Mouse (Mus musculus): ENCODE measurements around the gene Tnfrsf1b. TPM values are rescaled to one million over a fixed set of nuclear protein-coding genes. Genes with fewer than 3 reads are reported as not detected.

Gene Tnfrsf1b
- total RNA-seq, 1 experiment from 2014 or later: 362 TPM

DNA sequence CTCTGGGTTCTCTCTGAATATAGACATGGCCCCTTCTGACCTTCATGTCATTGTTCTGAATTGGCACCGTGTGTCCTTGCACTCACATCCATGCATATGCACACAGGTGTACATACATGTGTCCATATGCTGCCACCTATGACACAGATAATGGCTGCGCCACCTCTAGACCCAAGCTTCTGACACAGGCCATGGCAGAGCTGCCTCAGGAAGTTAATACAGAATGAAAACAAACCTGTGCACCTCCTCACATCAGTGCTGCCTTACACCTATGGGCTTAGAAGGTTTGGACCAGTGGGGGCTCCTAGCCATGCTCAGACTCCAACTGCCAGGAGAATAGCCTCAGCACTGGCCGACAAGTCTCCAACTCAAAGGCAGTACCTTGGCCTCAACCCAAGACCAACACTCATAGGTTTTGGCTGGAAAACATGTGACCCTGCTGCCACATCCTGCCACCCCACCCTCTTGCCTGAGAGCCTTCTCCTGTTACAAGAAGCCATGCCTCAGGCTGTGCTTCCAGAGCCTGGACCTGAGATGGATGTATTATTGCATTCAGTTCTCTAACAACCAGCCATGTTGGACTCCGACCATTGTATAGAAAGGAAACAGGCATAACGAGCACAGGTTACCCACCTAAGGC is 17.0 kb downstream of the Tnfrsf1b start:
- no peak for ATAC-seq (replicated peaks; ENCODE audit: insufficient number of reproducible peaks, low FRiP score, low TSS enrichment, poor library complexity, severe bottlenecking)

DNA sequence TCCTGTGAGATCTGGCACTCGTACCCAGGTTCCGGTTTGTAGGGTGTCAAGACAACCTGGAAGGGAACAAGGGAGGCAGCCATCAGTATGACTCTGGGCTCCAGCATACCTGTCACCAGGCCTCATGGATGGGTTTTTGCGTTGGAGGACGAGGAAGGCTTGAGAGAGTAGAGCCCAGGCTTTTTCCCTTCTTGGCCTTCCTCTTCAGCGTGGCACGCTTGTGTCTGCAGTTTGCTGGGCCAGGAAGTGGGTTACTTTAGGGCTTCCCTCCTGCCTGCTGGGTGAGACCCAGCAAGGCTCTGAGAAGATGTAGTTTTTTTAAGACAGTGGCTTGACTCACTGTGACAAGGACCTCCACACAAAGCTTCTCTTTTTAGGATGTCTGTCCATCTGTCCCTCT is 17.6 kb downstream of the Tnfrsf1b start:
- no peak for ATAC-seq (replicated peaks; ENCODE audit: insufficient number of reproducible peaks, low FRiP score, low TSS enrichment, poor library complexity, severe bottlenecking)

- ATAC-seq (replicated peaks; ENCODE audit: insufficient number of reproducible peaks, low FRiP score, low TSS enrichment, poor library complexity, severe bottlenecking): no peak
These were observed 22.1 kb downstream of the Tnfrsf1b start for GRCm38 (mm10) chr4:145224613-145225012.

GRCm38 (mm10) chr4:145222064-145222463 is 24.6 kb downstream of the Tnfrsf1b start:
- ATAC-seq (replicated peaks; ENCODE audit: insufficient number of reproducible peaks, low FRiP score, low TSS enrichment, poor library complexity, severe bottlenecking): peak; percentile 27

DNA sequence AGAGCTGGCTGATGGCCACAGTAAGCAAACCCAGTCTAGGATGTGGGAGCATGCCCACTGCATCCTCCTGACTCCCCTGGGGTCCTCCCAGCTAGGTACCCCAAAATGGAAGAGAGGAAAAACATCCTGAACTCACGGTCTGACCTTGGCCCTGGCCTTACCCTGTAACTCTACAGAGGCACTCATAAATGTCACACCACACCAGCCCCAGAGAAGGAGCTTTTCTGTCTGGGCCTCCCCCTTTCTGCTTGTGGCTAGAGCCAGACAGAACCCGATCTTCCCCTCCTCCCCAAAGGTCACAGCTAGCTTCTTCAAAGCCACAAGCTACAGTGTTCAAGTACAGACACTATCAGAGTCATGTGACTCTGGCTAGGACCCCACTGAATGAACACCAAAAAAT is 25.3 kb downstream of the Tnfrsf1b start:
- peak; percentile 56 for ATAC-seq (replicated peaks; ENCODE audit: insufficient number of reproducible peaks, low FRiP score, low TSS enrichment, poor library complexity, severe bottlenecking)

GRCm38 (mm10) chr4:145220001-145220400 is 26.7 kb downstream of the Tnfrsf1b start:
- no peak for ATAC-seq (replicated peaks; ENCODE audit: insufficient number of reproducible peaks, low FRiP score, low TSS enrichment, poor library complexity, severe bottlenecking)

GRCm38 (mm10) chr4:145219240-145219985 is 27.3 kb downstream of the Tnfrsf1b start:
- no peak for ATAC-seq (replicated peaks; ENCODE audit: insufficient number of reproducible peaks, low FRiP score, low TSS enrichment, poor library complexity, severe bottlenecking)

GRCm38 (mm10) chr4:145217837-145218236 is 28.8 kb downstream of the Tnfrsf1b start:
- ATAC-seq (replicated peaks; ENCODE audit: insufficient number of reproducible peaks, low FRiP score, low TSS enrichment, poor library complexity, severe bottlenecking): no peak

DNA sequence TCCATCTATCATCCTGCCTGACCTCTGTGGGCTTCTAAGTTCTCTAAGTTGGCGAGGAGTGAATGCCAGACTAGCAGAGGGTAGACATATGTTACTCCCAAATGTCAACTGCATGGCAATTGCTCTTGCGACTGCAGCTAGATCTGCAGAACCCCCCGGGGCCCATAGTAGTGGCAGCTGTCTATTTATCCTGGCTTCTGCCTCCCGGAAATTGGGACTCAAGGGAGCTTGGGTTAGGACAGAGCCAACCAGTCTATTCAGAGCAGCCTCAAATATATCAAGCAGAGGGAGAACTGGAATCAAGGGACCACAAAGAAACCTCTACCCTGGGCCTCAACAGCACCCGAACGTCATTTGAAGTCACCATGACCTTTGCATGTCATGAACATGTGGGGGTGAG is 29.6 kb downstream of the Tnfrsf1b start:
- ATAC-seq (replicated peaks; ENCODE audit: insufficient number of reproducible peaks, low FRiP score, low TSS enrichment, poor library complexity, severe bottlenecking): no peak

DNA sequence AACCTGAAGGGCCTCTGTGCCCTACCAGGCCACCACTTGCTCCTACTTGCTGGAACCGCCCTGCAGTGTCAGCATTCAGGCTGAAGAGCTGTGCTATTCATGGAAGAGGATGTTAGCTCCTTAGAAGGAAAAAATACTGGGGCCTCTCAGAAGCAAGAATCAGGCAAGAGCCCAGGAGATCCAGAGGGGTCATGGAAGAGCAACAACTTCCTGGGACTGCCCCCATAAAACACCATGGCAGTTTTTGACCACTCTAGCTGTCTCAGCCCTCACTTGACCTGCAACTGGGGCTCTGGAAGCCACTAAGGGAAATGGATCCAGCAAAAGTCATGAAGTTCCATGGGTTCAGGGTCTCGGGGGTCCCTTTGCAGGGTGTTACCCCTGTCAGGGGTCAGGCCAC is 31.3 kb downstream of the Tnfrsf1b start:
- ATAC-seq (replicated peaks; ENCODE audit: insufficient number of reproducible peaks, low FRiP score, low TSS enrichment, poor library complexity, severe bottlenecking): no peak

DNA sequence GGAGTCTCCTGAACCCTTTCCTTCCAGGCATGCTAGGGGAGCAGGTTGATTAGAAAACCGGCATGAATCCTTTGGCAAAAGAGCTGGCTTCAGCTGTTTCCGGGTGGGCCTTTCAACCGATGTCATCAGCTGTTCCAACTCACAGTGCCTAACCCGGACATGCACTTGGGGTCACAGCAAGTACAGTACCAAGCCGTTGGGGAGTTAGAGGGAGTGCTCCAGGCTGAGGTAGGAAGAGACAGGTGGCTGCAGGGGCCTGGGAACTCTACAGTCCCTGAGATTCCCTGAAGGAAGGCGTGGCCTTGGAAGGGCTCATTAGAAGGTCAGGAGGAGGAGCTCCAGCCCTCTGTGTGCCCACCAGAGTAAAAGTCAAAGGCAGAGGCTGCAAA is 31.9 kb downstream of the Tnfrsf1b start:
- no peak for ATAC-seq (replicated peaks; ENCODE audit: insufficient number of reproducible peaks, low FRiP score, low TSS enrichment, poor library complexity, severe bottlenecking)

DNA sequence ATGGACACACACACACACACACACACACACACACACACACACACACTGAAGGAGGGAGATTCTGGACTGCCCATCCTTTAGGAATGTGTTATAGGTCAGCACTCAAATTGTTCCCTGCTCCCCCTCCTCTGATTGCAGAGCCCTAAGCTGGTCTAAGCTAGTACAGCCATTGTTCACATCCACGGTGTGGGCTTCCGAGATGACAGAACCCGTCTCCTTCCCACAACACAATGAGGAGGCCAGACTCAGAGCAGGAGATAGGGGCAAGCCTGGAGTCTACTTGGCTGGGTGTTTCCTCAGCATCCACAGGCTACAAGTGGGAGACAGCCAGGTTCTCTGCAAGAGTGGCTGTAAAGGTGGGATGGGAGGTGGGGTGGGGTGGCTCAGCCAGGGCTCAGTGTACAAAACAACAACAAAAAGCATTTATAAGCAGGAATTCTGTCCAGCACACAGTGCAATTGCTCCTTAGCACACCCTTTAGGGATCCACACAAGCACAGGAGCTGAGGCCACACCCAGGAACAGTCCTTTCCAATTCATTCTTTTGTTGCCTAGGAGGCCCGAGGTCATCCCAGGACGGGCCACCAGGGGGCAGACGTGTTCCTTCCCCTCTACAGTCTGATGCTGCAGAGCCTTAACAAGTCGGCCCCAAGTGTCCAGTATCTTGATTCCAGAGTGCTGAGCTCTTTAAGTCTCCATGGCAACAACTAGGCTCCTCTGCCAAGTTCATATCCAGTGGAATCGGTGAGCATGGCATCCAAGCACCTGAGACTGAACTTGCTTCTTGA is 32.5 kb downstream of the Tnfrsf1b start:
- ATAC-seq (replicated peaks; ENCODE audit: insufficient number of reproducible peaks, low FRiP score, low TSS enrichment, poor library complexity, severe bottlenecking): peak; percentile 81

- ATAC-seq (replicated peaks; ENCODE audit: insufficient number of reproducible peaks, low FRiP score, low TSS enrichment, poor library complexity, severe bottlenecking): no peak
These were observed 35.6 kb downstream of the Tnfrsf1b start for GRCm38 (mm10) chr4:145211076-145211475.

DNA sequence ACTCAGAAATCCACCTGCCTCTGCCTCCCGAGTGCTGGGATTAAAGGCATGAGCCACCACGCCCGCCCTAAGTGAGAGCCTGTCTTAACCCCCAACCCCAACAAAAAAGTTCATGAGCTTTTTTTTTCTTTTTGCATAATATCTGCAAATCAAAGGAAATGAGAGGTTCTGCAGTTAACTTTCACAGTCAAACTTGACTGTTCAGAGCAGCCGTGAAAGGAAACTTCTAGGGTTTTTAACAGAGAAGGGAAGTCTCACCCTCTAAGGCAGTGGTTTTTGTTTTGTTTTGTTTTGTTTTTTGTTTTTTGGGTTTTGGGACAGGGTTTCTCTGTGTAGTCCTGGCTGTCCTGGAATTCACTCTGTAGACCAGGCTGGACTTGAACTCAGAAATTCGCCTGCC is 36.1 kb downstream of the Tnfrsf1b start:
- no peak for ATAC-seq (replicated peaks; ENCODE audit: insufficient number of reproducible peaks, low FRiP score, low TSS enrichment, poor library complexity, severe bottlenecking)

DNA sequence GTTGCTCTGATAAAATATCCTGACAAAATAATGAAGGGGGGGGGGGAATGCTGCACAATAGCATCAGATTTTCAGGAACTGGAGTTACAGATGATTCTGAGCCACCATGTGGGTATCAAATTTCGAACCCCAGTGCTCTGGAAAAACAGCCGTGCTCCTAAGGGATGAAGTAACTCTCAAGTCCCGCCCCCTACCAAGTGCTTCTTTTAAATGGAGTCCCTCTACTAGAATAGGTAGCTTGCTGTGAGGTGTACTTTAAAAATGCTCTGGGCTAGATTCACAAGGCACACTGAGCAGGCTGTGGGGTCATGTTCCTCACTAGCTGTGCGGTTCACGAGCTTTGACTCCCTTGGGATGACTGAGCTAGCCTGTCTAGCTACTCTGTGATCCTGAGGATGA is 37.0 kb downstream of the Tnfrsf1b start:
- no peak for ATAC-seq (replicated peaks; ENCODE audit: insufficient number of reproducible peaks, low FRiP score, low TSS enrichment, poor library complexity, severe bottlenecking)

DNA sequence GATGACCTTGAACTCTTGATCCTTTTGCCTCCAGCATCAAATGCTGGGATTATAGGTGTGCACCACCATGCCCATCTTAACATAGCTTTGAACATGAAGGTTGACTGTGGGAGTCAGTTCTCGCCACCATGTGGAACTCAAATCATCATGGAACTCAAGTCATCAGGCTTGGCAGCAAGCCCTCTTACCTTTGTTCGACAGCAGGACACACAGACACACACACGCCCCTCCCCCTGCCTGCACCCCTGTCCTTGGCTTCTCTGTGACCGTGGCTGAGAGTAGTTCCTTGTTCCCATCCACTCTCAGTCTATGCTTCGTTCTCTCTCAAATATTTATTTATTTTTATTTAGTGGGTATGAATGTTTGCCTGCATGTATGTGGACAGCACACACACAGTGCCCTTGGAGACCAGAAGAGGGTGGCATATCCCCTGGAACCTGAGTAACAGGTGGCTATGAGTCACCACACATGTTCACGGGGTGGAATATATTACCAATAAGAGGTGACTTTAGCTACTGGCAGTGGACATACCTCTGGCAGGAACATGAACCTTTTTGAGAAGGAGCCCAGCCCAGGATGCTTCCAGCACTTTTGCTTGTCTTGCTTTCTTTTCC is 37.5 kb downstream of the Tnfrsf1b start:
- peak; percentile 31; the same call in 1 of the 2 replicates for ATAC-seq (replicated peaks; ENCODE audit: insufficient number of reproducible peaks, low FRiP score, low TSS enrichment, poor library complexity, severe bottlenecking)

- no peak for ATAC-seq (replicated peaks; ENCODE audit: insufficient number of reproducible peaks, low FRiP score, low TSS enrichment, poor library complexity, severe bottlenecking)
These were observed 38.8 kb downstream of the Tnfrsf1b start for GRCm38 (mm10) chr4:145207718-145208371.

GRCm38 (mm10) chr4:145204779-145205178 is 41.9 kb downstream of the Tnfrsf1b start:
- ATAC-seq (replicated peaks; ENCODE audit: insufficient number of reproducible peaks, low FRiP score, low TSS enrichment, poor library complexity, severe bottlenecking): no peak

- ATAC-seq (replicated peaks; ENCODE audit: insufficient number of reproducible peaks, low FRiP score, low TSS enrichment, poor library complexity, severe bottlenecking): no peak
These were observed 43.4 kb downstream of the Tnfrsf1b start for GRCm38 (mm10) chr4:145203305-145203704.
